Mouse (Mus musculus) liver, embryonic 14.5 days (tissue): ENCODE data around the gene Taf1c. TPM values are rescaled to one million over a fixed set of nuclear protein-coding genes. Genes with fewer than 3 reads are reported as not detected.
A peak's percentile ranks its signal among the peaks of the same experiment; 100 is the strongest.

Experiments
- ATAC-seq: fragments of 200-750 bp; cut with Nextera tagmentation; 2 replicates; pipeline ENCODE4 v1.8.0; 2017; ENCODE audit warnings: moderate number of reproducible peaks, mild to moderate bottlenecking, moderate library complexity; ENCODE audit not compliant: insufficient read depth
- DNase-seq, 3 experiments: peaks; one replicate each; pipeline ENCODE4 v3.0.0-alpha.2; 2012 to 2013; ENCODE audit warnings: low read depth in 3 of 3, low spot score in 3 of 3
- H3K27ac ChIP-seq: fragments of 300-500 bp; sonication (generic); 2 replicates; pipeline ENCODE4 v1.5.1; 2014; ENCODE audit warnings: moderate library complexity, mild to moderate bottlenecking, control low read depth, inconsistent platforms
- H3K27me3 ChIP-seq: fragments of 300-500 bp; sonication (generic); 2 replicates; pipeline ENCODE4 v1.6.1; 2014; ENCODE audit warnings: mild to moderate bottlenecking, low read length, moderate library complexity; ENCODE audit not compliant: control insufficient read depth, insufficient read depth
- H3K36me3 ChIP-seq: fragments of 300-500 bp; sonication (generic); replicated peaks from 2 replicates; pipeline ENCODE4 v1.6.1; 2014; ENCODE audit warnings: low read depth; ENCODE audit not compliant: control insufficient read depth, insufficient read depth
- H3K4me1 ChIP-seq, 2 experiments: fragments of 200-500 bp in 1 of 2; fragments of 300-500 bp in 1 of 2; sonication (generic) in 1 of 2; replicated peaks; 2 replicates each; pipeline ENCODE4 v1.6.1; 2012 to 2014; ENCODE audit warnings: antibody characterized with exemption in 1 of 2, inconsistent platforms in 1 of 2, low read length in 1 of 2; ENCODE audit not compliant: control insufficient read depth in 2 of 2, insufficient read depth in 2 of 2
- H3K4me2 ChIP-seq: fragments of 300-500 bp; sonication (generic); 2 replicates; pipeline ENCODE4 v1.6.1; 2014; ENCODE audit warnings: low read depth, mild to moderate bottlenecking, control low read depth, moderate library complexity
- H3K4me3 ChIP-seq, 2 experiments: fragments of 200-500 bp in 1 of 2; fragments of 300-500 bp in 1 of 2; sonication (generic) in 1 of 2; 2 replicates each; pipeline ENCODE4 v1.5.1; 2012 to 2014; ENCODE audit warnings: low read depth in 2 of 2, low read length in 2 of 2, mild to moderate bottlenecking in 2 of 2, control low read depth in 1 of 2, inconsistent platforms in 1 of 2, moderate library complexity in 1 of 2; ENCODE audit not compliant: insufficient read depth in 1 of 2
- H3K9ac ChIP-seq: fragments of 300-500 bp; sonication (generic); replicated peaks from 2 replicates; pipeline ENCODE4 v1.6.1; 2014; ENCODE audit warnings: mild to moderate bottlenecking, control low read depth, moderate library complexity
- H3K9me3 ChIP-seq: fragments of 300-500 bp; sonication (generic); 2 replicates; pipeline ENCODE4 v1.6.1; 2016; ENCODE audit warnings: low read length, mixed read lengths; ENCODE audit not compliant: control insufficient read depth
- CTCF ChIP-seq: IDR thresholded peaks from 2 replicates; pipeline ENCODE4 v1.5.1; 2016; ENCODE audit warnings: antibody characterized with exemption, low read depth, control low read depth
- EP300 ChIP-seq: IDR thresholded peaks from 2 replicates; pipeline ENCODE4 v1.6.1; 2016; ENCODE audit warnings: antibody characterized with exemption, low read depth
- WGBS: fragments of 180-500 bp; shearing (Covaris S2); extraction: QIAGEN DNeasy Blood & Tissue Kit; methylation state at CpG from one replicate; pipeline ENCODE4 v1.1.7; 2014; ENCODE audit not compliant: insufficient replicate concordance; 5-methylcytosine and 5-hydroxymethylcytosine counted together
- polyA plus RNA-seq, 2 experiments: library from polyadenylated mRNA; depleted of rRNA in 1 of 2; stranded (reverse) in 1 of 2; unstranded in 1 of 2; fragments of >200 nt; fragmentation: Nextera tagmentation in 1 of 2; extraction: Ambion mirVana in 1 of 2; gene quantifications; 2 replicates each; pipeline versions ENCODE4 v1.2.1 to v1.2.3; 2012 to 2014

Gene Taf1c
- polyA plus RNA-seq (2012; rRNA removed) (6.6 and 6.9 TPM in 2 replicates), polyA plus RNA-seq (2014; fragmentation: Nextera tagmentation; extraction: Ambion mirVana) (4.7 and 5.2 TPM in 2 replicates)

- Histone ChIP-seq H3K27ac (peak within 1 kb of the TSS; percentile 62), H3K4me3 (peak within 1 kb of the TSS; percentile 87 to 91), H3K4me1 (peaks cover 3 to 7% of the 10 kb centered on the region in 2 experiments; a peak in 3 of 4 replicates), H3K9ac (peak within 1 kb of the TSS; percentile 89), H3K4me2 (peak within 1 kb of the TSS; percentile 95), H3K36me3 (peaks cover 4% of the 10 kb centered on the region; the same call in 1 of the 2 replicates), H3K27me3 (no peaks in the 10 kb centered on the region), H3K9me3 (no peaks in the 10 kb centered on the region)
- peak; percentile 81 for ATAC-seq
- TF ChIP-seq CTCF (peak; percentile 97), EP300 (no peak)
- WGBS: 1% methylated on average over 23 of the region's 23 CpGs
- peak; percentile 85 to 91 (median 85) for DNase-seq
These were observed at the start of gene Taf1c for GRCm38 (mm10) chr8:119604996-119605395. TSS of gene Taf1c (minus strand) at chr8:119605222.

GRCm38 (mm10) chr8:119651324-119651723 is 46.3 kb upstream of the Taf1c start:
- no peak for ATAC-seq
- TF ChIP-seq CTCF (no peak), EP300 (no peak)
- WGBS: 38% methylated on average over 2 of the region's 2 CpGs
- no peak overlapping the region for H3K27ac ChIP-seq
- DNase-seq: no peak
- no peaks in the 10 kb centered on the region for H3K36me3 ChIP-seq
- H3K4me2 ChIP-seq: no peak overlapping the region
- no peak overlapping the region for H3K4me3 ChIP-seq
- H3K9me3 ChIP-seq: no peaks in the 10 kb centered on the region
- H3K27me3 ChIP-seq: no peaks in the 10 kb centered on the region
- no peaks in the 10 kb centered on the region for H3K4me1 ChIP-seq
- H3K9ac ChIP-seq: no peak overlapping the region

DNA sequence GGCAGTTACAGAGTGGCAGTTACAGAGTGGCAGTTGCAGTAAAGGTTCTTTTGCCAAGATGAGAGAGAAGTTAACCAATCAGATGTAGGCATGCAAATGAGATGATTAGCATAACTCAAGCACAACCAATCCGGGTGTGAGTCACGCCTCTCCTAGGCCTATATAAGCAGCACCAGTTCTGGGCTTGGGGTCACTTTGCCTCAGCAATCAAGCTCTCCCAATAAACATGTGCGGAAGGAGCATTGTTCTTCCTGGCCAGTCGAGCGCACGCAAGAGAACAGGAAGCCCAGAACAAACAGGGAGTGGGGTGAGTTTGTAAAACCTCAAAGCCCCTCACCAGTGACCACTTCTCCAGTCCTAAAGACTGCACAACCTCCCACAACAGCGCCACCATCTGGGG is 41.8 kb upstream of the Taf1c start:
- ATAC-seq (no peak), DNase-seq (no peak)
- H3K4me1 ChIP-seq: no peaks in the 10 kb centered on the region
- H3K27me3 ChIP-seq: no peaks in the 10 kb centered on the region
- no peaks in the 10 kb centered on the region for H3K9me3 ChIP-seq
- no peak overlapping the region for H3K9ac ChIP-seq
- no peak overlapping the region for H3K27ac ChIP-seq
- H3K36me3 ChIP-seq: no peaks in the 10 kb centered on the region
- no peak overlapping the region for H3K4me3 ChIP-seq
- 55% methylated on average over 7 of the region's 7 CpGs for WGBS
- TF ChIP-seq EP300 (no peak), CTCF (no peak)
- H3K4me2 ChIP-seq: no peak overlapping the region

GRCm38 (mm10) chr8:119646197-119646596 is 41.2 kb upstream of the Taf1c start:
- ATAC-seq (no peak), DNase-seq (no peak)
- Histone ChIP-seq H3K27ac (no peak overlapping the region), H3K9me3 (no peaks in the 10 kb centered on the region), H3K4me1 (no peaks in the 10 kb centered on the region), H3K36me3 (no peaks in the 10 kb centered on the region), H3K4me3 (no peak overlapping the region), H3K4me2 (no peak overlapping the region), H3K9ac (no peak overlapping the region), H3K27me3 (no peaks in the 10 kb centered on the region)
- peak; percentile 53 for TF ChIP-seq CTCF
- TF ChIP-seq EP300: no peak
- 44% methylated on average over 3 of the region's 3 CpGs for WGBS

GRCm38 (mm10) chr8:119644981-119645597 is 40.1 kb upstream of the Taf1c start:
- TF ChIP-seq CTCF (no peak), EP300 (no peak)
- H3K4me2 ChIP-seq: no peak overlapping the region

More at GRCm38 (mm10) chr8:119644981-119645597, 40.1 kb upstream of the Taf1c start:
- H3K36me3 ChIP-seq: no peaks in the 10 kb centered on the region
- DNase-seq (no peak), ATAC-seq (no peak)
- H3K4me3 ChIP-seq: no peak overlapping the region
- H3K9ac ChIP-seq: no peak overlapping the region
- WGBS: 66% methylated on average over 18 of the region's 18 CpGs
- no peaks in the 10 kb centered on the region for H3K27me3 ChIP-seq
- no peaks in the 10 kb centered on the region for H3K9me3 ChIP-seq
- no peak overlapping the region for H3K27ac ChIP-seq
- H3K4me1 ChIP-seq: no peaks in the 10 kb centered on the region
